Mouse (Mus musculus) MN1 (cell line): ENCODE data around the gene Xpr1.
"Not testable (repeated sequence)": the region's sequence is repeated elsewhere in the genome, so short reads cannot be mapped to it uniquely, and the experiment has no call there.

ENCODE experiments used
- DNase-seq: peaks from one replicate; pipeline ENCODE4 v3.0.0-alpha.2; 2016; ENCODE audit warnings: low spot score

Xpr1 gene

DNA sequence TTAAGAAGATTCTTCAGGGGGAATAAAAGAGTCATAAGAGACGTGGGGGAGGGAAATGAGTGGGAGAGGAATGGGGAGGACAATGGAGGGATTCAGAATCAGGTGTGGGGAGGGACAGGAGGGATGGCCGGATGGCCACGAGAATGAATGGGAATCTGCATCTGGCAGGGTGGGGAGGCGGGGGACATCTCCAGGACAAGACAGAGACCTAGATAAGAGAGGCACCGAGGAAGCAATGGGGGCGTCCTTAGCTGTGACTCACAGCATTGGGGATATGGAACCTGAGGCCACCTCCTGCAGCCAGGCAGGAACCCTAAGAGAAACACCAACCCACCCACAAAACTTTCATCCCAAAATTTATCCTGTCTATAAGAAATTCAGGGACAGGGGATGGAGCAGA lies 81.3 kb downstream of the Xpr1 start:
- DNase-seq, result no peak

DNA sequence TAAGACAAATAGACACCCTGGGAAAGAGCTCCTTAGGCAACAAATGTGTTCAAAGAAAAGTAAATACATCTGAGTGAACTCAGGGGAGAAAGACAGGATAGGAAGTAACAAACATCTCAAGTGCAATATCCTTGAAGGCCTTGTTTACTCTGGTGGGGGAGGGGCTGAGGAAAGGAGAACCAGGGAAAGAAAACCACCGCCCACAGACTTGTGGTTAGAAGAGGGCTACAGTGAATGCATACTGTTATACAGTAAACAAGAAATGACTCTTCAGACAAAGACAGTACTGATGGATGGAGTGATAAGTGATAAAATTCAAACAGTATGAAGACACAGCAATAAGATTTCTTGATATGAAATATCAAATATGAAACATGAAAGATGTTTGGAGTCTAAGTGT lies 95.0 kb downstream of the Xpr1 start:
- DNase-seq, result no peak

DNA sequence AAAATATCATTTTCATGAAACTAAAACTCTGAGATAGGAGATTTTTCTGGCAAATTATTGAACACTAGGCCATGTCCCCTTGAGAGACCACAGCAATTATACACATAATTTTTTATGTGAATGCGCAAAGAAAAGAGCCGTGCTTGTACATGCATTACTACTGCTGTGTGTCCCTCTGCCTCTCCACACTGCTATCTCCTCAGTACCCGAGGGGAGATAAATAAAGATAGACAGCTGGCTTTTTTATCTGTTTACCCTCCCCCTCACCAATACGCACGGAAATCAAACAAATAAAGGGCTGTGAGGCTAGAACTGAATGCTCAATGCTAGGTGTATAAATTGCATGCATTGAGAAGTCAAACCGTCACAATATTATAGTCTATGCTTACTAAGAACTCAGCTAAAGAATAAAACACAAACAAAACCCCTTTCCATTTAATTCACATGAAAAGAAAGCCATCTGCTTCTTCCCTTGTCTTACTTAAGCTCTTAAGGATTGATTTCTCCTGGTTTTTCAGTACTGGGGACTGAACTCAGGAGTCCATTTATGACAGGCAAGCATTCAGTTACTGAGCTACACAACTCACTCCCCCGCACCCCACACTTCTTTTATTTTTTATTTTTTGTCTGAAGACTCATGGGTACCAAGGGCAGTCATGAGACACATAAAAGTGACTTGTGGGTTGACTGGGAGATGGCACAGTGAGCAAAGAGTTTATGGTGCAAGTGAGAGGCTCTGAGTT lies 97.0 kb downstream of the Xpr1 start:
- no peak for DNase-seq

DNA sequence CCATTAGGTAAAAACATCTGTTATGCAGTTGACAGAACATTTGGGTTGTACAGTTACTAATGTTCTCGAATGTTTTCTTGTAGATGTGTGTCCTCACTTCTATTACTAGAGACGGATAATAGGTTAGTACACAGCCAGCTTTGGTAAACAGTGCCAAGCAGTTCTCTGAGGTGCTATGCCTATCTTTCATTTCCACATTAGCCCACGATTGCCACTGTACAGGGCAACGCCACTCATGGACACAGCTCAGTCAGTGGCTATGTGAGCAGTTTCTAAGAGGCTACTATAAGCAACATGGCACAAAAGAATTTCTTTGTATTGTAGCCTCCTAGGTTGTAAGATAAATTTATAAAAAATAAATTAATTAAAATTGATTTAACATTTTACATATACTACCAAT lies 97.7 kb downstream of the Xpr1 start:
- DNase-seq, result no peak

DNA sequence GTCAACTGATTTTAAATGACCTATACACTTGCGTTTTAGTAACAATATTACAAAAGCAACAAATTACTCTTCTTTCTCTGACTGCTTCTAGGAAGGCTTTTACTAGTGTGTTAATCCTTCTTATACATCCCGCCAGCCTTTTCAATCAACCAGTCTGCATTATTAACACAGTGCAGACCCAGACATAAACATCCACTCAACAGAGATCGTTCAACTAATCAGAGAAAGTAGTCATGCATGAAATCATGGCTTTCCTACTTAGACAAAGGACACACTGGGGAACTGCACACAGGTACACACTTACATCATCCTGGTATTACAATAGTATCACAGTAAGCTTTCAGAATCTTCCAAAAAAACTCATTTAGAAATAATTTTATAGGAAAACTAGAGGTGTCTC lies 105.5 kb downstream of the Xpr1 start:
- DNase-seq, result no peak

DNA sequence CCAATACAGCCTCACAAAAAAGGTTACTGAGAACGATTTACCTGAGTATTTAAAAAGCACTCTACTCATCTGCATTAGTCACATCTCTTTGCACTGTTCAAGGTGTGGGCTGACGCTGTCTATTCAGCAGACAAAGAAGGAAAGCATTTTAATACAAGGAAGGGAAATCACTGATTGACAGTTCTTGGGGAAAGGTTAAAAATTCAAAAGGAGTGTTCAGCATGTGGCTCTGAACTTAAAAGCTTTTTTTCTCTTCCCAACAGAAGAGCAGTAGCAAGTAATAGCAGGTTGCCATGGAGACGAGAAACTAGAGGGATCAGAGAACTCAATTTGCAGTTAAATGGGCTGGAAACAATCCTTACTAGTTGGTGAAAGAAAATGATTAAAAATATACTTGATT lies 110.3 kb downstream of the Xpr1 start:
- no peak for DNase-seq

DNA sequence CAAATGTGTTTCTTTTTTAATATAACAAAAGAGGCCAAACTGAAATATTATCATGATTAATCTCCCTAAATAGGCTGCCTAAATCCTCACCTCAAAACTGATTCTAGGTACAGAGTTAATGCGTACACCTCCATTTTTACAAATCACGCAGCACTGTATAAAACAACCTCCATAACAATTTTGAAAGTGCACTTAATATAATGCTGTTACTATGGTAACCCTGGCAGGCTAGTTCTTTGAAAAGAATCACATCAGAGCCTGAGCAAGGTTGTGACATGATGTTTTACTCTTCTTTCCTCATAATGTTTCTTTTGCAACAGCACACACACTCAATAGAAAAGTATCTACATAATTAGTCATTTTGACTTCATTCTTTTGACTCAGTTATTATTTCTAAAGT lies 113.8 kb downstream of the Xpr1 start:
- DNase-seq, result no peak

DNA sequence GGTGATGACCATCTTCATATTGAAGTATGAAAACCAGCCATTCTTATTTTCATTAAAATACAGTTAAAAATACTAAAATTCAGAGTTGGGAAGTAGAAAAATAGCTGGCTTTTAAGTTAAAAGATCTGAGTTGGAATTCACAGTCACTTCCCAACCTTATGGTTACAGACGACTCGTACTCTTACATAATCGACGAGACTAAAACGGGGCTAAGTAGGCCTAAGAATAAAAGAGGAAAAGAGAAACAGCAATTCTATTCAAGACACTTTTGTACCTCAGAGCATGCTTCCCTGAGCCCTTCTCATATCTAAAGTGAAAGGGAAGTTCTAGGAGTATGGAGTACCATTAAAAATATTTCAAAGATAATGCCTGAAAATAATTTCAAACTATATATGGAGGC lies 119.6 kb downstream of the Xpr1 start:
- no peak for DNase-seq

DNA sequence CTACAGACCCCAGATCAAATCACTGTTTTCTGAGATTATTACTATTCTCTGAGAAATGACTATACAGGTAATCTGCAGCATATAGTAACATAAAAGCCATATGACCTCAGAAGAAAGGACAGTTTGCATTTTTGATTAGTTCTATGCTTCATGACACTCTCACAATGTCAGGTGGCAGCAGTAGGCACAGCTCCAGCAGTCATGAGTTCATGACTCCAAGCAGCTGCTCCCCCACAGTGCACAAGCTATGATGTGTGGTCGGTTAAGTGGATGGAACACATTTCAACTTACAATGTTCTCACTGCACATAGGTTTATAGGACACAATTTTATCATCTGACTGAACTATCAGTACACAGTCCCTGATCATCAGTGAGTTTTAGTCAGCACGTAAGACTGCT lies 120.0 kb downstream of the Xpr1 start:
- no peak for DNase-seq

DNA sequence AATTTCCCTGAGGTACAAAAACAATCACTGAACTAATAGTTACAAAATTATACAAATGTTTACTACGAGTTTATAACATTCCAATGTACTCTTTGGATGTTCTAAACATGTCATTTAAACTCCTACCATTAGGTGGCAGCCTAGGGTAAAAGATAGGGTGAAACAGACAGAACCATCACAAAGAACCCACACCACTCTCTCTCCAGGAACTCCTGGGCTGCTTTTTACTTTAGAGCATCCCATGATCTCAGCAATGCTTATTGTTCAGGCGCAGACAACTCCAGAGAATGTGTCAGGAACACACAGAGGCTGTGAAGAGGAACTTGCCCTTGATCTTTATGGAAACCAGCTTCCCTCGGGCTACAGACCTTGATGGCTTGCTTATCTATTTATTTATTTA lies 123.8 kb downstream of the Xpr1 start:
- DNase-seq, result peak; percentile 87

DNA sequence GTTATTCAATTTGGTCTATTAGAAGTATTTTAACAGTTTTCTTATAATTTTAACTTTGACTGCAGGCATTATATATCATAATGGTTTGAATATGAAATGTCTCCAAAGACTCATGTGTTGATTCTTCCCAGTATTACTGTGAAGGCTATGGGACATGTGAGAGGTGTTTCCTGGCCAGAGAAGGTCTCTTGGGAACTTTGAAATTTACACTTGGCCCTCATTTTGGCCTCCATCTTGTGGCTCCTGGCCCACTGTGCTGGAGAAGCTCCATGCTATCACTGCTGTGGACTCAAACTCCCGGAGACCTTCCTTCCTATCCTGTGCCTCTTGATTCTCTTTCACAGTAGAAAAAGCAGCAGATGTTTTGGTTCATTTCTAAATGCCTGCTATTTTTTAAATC lies 127.8 kb downstream of the Xpr1 start:
- DNase-seq, result no peak

DNA sequence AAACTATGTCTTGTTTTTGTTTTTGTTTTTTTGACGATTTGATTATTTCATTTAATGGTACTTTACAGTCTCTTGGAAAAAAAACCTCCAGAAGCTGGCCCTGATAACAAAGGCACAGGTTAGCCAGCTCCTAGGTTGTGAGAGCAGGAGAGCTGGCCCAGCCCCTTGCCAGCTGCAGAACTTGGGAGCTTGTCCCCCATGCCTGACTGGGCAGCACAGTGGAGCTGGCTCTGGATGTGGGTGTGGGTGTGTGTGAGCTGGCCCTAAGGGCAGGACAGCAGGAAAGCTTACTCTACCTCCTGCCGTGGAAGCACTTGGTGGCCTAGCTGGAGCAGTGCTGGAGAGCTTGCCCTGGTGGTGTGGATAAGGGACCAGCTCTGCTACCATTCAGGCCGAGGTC lies 129.2 kb downstream of the Xpr1 start:
- no peak for DNase-seq

DNA sequence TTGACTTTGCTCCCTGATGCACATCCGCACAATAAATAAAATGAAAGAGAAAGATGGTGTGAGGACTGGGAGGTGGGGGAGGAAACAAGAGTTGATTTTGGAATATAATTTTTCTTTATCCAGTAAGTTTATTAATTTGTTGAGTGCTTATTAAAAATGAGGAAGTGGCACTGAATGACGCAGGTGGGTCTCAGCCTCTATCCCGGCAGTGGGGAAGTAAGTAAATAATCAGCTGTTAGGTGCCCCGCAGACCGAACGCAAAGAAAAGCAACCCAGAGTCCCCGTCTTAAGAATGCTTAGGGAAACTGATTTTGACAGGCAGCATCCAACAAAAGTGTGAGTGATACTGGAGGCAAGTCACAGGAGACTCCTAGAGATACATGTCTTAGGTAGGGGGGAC lies 133.4 kb downstream of the Xpr1 start:
- no peak for DNase-seq

DNA sequence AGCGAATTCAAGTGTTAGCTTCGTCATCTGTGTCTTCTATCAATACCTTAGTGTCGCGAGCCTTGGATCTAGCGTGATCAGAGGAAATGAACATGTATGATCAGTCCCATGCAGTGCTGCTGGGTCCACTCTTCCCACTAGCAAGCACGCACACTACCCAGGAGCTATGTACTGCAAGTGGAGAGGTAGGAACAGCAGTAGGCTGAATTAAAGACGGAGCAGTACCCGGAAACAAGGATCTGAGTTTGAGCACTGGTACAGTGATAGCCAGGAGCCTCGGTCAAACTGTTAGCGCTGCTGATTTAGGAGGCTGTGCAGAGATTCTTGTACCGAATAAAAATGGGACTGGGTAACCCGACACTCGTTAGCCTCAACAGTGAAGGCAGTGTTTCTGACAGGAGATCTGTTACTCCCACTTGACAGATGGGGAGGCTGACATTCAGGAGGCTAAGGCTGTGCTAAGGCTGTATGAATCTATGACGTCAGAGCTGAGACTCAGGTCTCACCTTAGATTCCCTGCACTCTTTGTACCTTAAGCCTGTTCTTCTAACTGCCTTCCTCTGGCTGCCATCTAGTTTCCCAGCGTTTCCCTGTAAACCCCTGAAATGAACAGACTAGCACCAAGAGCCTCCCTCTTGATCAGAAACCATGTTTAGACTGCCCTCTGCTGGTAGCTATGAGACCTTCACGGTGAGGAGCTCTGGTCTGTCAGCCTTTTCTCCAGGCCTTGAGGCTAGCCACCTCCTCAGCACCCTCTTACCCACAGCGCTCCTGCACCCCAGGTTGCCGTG lies 136.0 kb downstream of the Xpr1 start:
- peak; percentile 90 for DNase-seq

DNA sequence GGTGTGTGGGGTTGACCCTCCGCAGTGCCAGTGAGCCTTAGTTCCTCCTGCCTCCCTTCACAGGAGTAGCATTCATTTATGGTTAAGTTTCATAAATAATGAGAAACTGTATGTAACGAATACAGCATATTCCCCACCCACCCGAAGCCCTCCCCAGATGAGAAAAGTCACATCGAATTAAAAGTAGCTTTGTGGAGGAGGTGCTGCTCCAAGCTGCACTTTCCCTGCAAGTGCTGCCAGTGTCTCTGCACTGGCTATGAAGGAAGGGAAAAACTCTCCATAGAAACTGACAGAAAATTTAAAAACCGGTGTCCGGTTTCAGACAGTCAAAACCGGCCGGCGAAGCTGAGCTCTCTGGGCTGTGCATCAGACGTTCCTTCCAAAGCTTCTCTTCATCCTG lies 136.9 kb downstream of the Xpr1 start:
- no peak for DNase-seq

DNA sequence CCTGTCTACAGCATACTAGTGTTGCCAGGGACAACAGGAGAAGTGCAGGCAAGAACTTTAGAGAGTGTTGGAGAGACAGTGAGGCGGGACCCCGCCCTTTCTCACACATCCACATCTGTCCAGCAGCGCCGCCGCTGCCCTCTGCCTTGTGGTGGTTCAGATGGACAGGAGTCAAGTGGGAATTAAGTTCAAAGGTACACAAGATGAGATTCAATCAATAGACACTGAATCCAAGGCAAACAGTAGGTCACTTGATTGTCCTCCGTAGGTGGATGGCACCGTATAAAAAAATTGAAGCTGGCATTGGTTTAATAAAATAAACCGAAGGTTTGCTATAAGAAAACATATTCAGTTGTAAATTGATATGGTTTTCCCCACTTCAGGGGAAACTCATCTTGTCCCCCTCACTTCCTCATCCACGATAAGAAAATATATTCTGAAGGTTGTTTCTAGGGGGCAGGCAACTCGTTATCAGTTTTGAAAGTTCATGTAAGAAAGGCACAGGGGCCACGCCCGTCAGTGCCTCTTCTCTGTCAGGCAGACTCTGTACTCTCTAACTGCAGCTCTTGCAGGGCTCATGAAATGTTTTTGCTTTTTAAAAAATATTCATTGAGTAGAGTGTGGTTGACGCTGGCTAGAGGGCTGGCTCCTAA lies 140.7 kb downstream of the Xpr1 start:
- no peak for DNase-seq

DNA sequence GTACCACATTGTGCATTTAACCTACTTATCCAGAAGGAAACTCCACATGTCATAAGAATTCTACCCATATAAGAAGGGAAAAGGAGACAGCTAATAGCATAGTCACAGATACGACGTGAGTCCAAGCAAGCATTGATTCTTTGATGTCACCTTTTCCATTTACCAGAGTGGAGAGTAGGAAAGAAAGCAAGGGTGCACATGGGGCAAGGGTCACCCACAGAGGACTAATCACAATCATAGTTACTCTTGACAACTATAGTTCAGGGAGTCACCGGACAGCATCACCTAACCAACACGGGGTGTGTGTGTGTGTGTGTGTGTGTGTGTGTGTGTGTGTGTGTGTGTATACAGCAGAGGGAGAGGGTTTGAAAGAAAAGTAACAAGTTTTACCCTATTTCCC lies 141.4 kb downstream of the Xpr1 start:
- DNase-seq, result no peak

DNA sequence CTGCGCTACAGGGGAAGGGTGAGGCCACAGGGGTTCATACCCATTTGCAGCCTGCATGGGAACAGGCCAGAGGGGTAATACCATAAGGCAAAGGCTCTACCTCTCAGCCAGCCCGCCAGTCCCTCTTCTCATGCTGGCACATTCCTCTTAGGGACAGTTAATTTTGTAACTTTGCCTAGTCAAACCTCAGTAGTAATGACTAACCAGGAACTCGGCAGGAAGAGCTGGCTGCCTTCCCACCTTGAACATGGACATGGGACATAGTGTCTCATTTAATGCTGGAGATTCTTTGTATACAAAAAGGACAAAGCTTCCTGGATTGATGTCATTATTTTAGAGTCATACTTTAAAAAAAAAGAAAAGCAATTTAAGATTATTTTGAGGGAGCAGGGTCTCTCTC lies 142.2 kb downstream of the Xpr1 start:
- no peak for DNase-seq

DNA sequence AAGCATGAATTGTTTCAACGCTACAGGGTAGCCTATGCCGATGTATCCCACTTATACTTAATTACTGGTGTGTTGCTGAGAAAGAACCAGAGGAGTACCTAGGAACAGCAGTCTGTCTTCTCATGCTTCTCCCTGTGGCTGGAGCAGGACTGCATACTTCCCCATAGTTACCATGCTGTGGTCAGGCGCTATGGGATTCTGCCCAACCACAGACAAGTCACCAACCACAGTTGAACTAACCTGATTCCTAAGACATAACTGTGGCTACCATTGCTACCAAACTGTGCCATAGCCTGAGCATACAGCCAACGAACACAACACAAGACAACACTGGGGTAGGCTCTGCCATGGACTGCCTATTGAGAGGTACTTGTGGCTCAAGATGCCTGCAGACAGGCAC lies 144.3 kb downstream of the Xpr1 start:
- no peak for DNase-seq

DNA sequence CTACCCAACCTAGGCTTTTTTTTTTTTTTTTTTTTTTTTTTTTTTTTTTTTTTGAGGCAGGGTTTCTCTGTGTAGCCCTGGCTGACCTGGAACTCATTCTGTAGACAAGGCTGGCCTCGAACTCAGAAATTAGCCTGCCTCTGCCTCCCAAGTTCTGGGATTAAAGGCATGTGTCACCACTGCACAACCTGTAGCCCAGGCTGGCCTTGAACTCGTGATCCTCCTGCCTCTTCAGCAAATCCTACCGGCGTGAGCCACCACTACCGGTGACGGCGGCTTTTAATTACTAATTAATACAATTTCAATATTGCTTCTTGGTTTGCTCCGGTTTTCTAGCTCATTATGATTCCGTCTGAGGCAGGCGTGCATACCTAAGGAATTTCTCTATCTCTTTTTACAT lies 154.7 kb downstream of the Xpr1 start:
- not testable (repeated sequence) for DNase-seq

DNA sequence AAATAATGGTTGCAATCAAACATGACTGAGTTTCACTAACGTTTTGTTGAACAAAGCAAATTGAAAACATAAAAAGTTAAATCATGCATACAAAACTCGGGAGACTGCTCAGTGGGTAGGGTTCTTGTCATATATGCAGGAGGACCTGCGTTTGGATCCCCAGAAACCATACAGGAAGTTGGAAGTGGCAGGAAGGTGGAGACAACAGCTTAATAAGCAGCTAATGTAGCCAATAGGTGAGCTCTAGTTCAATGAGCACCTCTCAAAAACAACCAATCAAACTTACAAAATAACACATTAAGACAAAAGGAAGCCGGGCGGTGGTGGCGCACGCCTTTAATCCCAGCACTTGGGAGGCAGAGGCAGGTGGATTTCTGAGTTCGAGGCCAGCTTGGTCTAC lies 162.9 kb downstream of the Xpr1 start:
- DNase-seq, result no peak

DNA sequence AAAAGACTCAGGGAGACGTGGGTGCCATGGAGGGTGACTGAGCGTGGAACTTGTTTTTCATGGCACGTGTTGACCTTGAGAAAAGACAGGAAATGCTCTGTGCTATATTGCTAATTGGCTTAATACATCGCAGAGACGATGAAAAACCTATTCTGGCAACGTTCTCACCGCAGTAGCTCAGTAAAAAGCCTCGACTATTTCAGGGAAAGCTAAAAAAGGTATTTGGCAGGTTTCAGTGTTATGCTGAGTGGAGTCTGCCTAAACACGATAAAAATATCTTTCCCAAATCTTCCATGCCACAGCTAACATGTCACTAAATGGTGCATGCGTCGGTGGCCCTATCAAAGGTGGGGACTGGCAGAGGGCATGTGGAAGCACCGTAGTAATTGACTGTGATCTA lies 164.1 kb downstream of the Xpr1 start:
- DNase-seq, result peak; percentile 36

DNA sequence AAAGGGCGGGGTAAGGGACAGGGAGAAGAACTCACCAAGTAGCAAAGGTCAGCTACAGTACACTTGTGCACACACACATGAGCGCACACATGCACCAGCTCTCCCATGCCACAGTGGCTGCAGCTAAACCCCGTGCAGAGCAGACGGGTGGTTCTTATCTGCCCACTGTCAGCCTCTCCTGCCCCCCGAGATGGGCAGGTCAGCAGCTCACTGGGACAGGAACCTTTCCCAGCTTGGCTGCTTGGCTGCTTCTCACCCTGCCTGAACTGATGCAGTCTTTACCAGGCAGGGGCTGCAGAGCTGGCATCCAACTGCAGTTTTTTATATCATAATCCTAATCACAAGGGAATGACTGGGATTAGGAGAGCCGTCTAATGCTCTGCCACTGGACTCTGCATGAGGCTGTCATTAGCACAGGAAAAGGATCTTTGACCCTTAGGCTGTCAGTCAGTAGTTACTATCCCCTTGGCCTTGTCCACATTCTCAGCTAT lies 164.5 kb downstream of the Xpr1 start:
- DNase-seq, result peak; percentile 13
